Mouse (Mus musculus): ENCODE results near the gene Glrp1. TPM values are rescaled to one million over a fixed set of nuclear protein-coding genes. Genes with fewer than 3 reads are reported as not detected.

Gene Glrp1
- total RNA-seq, 1 experiment from 2014 or later: not detected

- no peak for ATAC-seq (ENCODE audit: extremely low read depth, insufficient number of reproducible peaks, low FRiP score, poor library complexity, severe bottlenecking)
Measured at GRCm38 (mm10) chr1:88466325-88467064, 43.4 kb downstream of the Glrp1 start.

GRCm38 (mm10) chr1:88465722-88466121 is 44.1 kb downstream of the Glrp1 start:
- no peak for ATAC-seq (ENCODE audit: extremely low read depth, insufficient number of reproducible peaks, low FRiP score, poor library complexity, severe bottlenecking)

- no peak for ATAC-seq (ENCODE audit: extremely low read depth, insufficient number of reproducible peaks, low FRiP score, poor library complexity, severe bottlenecking)
Measured at GRCm38 (mm10) chr1:88464109-88464905, 45.6 kb downstream of the Glrp1 start.

GRCm38 (mm10) chr1:88463241-88463640 is 46.6 kb downstream of the Glrp1 start:
- no peak for ATAC-seq (ENCODE audit: extremely low read depth, insufficient number of reproducible peaks, low FRiP score, poor library complexity, severe bottlenecking)

GRCm38 (mm10) chr1:88462484-88462883 is 47.4 kb downstream of the Glrp1 start:
- ATAC-seq (ENCODE audit: extremely low read depth, insufficient number of reproducible peaks, low FRiP score, poor library complexity, severe bottlenecking): no peak

GRCm38 (mm10) chr1:88461096-88461495 is 48.8 kb downstream of the Glrp1 start:
- ATAC-seq (ENCODE audit: extremely low read depth, insufficient number of reproducible peaks, low FRiP score, poor library complexity, severe bottlenecking): no peak

- ATAC-seq (ENCODE audit: extremely low read depth, insufficient number of reproducible peaks, low FRiP score, poor library complexity, severe bottlenecking): no peak
Measured at GRCm38 (mm10) chr1:88459655-88460054, 50.2 kb downstream of the Glrp1 start.

GRCm38 (mm10) chr1:88459196-88459595 is 50.7 kb downstream of the Glrp1 start:
- no peak for ATAC-seq (ENCODE audit: extremely low read depth, insufficient number of reproducible peaks, low FRiP score, poor library complexity, severe bottlenecking)

- ATAC-seq (ENCODE audit: extremely low read depth, insufficient number of reproducible peaks, low FRiP score, poor library complexity, severe bottlenecking): peak; percentile 50
Measured at GRCm38 (mm10) chr1:88456451-88457072, 53.3 kb downstream of the Glrp1 start.

- no peak for ATAC-seq (ENCODE audit: extremely low read depth, insufficient number of reproducible peaks, low FRiP score, poor library complexity, severe bottlenecking)
Measured at GRCm38 (mm10) chr1:88455761-88456160, 54.1 kb downstream of the Glrp1 start.

- no peak for ATAC-seq (ENCODE audit: extremely low read depth, insufficient number of reproducible peaks, low FRiP score, poor library complexity, severe bottlenecking)
Measured at GRCm38 (mm10) chr1:88454703-88455102, 55.2 kb downstream of the Glrp1 start.

- ATAC-seq (ENCODE audit: extremely low read depth, insufficient number of reproducible peaks, low FRiP score, poor library complexity, severe bottlenecking): no peak
Measured at GRCm38 (mm10) chr1:88452198-88452597, 57.7 kb downstream of the Glrp1 start.

GRCm38 (mm10) chr1:88450668-88451067 is 59.2 kb downstream of the Glrp1 start:
- no peak for ATAC-seq (ENCODE audit: extremely low read depth, insufficient number of reproducible peaks, low FRiP score, poor library complexity, severe bottlenecking)

Other genes with a start within 250 kb of the Glrp1 start
- gene Hjurp, start 232.4 kb downstream of the Glrp1 start, total RNA-seq (2017): 72.4 and 80.5 TPM in 2 replicates
- not detected in 2 replicates for gene Trpm8, start 232.4 kb downstream of the Glrp1 start, total RNA-seq (2017)
- gene Spp2, start 103.1 kb downstream of the Glrp1 start, total RNA-seq (2017): not detected in 2 replicates
- 57.7 and 64.0 TPM in 2 replicates for gene Arl4c, start 192.2 kb upstream of the Glrp1 start, total RNA-seq (2017)

Data from neutrophil, adult 5-6 weeks (primary cell).